Mouse (Mus musculus) urinary bladder, postnatal 25 days (tissue): ENCODE measurements around the gene Prodh2.

Experiments
- DNase-seq: peaks from one replicate; pipeline ENCODE4 v3.0.0; 2022; ENCODE audit warnings: low spot score

Gene Prodh2

GRCm38 (mm10) chr7:30549880-30550279 lies 56.5 kb downstream of the Prodh2 start:
- no peak for DNase-seq

DNA sequence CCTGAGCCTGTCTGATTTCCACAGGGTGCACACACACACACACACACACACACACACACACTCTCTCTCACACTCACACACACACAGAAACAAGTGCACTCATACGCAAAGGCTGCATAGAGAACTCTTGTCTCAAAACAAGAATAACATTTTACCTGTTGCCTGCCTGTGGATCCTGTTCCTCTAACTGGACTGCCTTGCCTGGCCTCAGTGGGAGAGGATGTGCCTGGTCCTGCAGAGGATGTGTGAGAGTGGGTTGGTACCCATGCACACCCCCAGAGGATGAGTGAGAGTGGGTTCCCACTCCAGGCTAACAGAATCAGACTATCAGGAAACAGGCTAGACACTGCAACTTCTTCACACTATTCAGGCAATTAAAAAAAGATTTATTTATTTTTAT lies 57.2 kb downstream of the Prodh2 start:
- no peak for DNase-seq

GRCm38 (mm10) chr7:30551445-30552101 lies 58.2 kb downstream of the Prodh2 start:
- DNase-seq = no peak

DNA sequence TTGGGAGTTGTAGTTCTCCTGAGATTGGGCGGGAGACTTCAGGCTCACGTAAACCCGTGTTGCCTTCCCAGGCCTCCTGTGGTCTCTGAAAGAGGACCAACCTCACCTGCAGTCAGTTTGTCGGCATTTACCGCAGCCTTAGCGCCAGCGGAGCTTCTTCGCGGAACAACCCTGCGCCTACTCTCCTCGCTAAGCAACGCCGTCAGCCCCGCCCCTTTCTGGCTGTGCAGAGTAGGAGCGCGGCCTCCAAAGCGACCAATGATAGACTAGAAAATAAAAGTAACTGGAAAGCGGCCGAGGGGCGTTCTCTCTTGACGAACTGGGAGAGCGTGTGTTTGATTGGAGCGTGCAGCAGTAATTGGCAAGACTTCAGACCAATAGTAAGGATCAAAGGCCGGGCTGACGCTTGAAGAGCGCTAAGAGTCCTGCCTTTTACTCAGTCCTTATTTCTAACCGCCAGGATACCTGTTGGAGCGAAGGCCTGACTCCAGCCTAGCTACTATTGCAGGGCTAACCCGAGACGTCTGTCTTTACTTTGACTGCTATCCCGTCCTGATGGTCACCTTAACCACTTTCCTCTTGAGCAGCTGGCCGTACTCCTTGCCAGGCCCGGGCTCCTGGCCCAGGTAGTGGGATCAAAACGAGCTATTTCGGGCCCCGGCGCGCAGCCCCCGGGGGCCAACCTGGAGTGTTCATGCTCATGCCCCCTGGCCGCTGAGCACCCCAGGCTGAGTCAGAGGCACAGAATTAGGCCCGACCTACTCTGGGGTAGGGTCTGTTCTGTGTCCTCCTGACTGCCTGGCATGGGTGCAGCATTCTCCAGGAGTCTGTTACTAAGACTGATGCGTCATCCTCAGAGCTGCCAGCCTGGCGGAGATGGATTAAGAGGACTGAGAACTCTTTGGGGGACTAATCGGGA lies 58.9 kb downstream of the Prodh2 start, which contains the start of the genes Hspb6 and Proser3:
Gene Hspb6 (plus strand): TSS at position 77 of the 919 bp plus-strand sequence.
Gene Proser3 (minus strand): TSS at position 198 of the 919 bp plus-strand sequence.
- peak; percentile 91 for DNase-seq

DNA sequence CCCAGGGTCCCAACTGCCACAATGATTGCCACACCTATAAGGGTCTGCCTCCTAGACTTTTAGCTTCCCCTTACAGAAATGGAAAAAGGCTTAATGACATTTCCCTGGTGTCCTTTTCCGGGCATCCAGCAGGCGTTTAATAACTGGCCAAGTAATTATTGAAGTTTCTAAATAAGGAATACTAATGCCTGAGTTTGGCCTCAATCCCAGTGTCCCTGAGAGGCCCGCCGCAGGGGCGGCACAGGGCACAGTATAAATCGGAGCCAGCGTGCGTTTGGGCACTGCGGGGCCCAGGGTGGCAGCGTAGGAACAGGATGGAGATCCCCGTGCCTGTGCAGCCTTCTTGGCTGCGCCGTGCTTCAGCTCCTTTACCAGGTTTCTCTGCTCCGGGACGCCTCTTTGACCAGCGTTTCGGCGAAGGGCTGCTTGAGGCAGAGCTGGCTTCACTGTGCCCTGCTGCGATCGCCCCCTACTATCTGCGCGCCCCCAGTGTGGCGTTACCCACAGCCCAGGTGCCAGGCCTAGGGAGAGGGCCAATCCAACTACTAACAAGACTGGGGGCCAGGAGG lies 59.7 kb downstream of the Prodh2 start:
- no peak for DNase-seq

- no peak for DNase-seq
Observed at GRCm38 (mm10) chr7:30553810-30554584, 60.6 kb downstream of the Prodh2 start.

DNA sequence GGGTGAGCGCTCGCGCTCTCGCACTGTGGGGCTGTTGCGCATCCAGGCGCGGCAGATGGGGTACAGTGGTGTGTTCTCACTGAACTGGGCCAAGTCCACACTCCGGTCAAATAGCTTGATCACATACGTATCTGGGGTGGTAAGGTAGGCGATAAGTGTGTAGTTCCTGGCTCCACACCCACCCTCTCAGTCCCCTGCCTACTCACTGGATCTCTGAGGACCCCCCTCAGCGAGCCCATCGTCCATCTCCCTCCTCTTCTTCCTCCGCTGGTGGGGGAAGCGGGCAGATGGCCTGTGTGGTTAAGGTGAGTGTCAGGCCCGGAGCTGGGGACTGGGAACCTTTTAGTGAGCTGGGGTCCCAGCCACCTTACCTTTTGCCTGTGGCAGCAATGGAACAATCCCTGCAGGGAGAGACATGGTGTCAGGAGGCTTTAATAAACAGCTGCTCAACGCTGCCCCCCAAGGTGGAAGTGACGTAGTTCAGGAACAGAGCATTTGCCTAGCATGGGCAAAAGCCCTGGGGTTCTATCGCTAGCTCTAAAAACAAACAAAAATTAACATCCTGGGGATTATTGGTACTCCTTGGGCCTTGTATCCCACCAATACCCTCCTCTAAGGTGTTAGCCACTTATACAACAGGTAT lies 63.6 kb downstream of the Prodh2 start:
- DNase-seq = no peak

DNA sequence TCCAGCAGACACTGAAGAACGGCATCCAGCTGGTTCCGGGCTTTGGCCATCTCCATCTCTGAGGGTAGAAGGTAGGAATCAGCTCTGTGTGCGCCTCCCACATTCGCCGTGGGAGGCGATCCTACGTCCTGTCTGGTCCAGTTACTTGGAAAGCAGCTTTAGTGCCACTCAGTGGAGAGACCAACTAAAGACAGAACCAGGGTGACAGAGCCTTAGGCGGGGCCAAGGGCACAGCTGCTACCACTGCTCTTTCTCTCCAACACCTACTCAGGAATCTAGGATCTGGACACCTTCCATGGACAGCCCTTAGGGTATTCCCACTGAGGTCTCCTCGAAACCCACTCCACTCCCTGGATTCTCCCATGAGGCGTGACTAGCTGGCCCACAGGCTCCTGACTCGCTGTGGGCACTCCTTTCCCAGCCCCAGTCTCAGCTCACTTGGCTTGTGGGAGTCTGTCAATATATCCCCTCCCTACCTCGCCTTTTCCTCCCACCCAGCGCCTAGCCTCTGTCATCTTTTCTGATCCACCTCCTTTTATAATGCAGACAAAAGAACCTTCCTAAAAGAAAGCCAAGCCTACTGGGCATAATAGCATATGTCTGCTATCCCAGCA lies 64.6 kb downstream of the Prodh2 start:
- DNase-seq = no peak

GRCm38 (mm10) chr7:30558656-30559442 lies 65.4 kb downstream of the Prodh2 start:
- DNase-seq = no peak

GRCm38 (mm10) chr7:30559443-30559954 lies 66.1 kb downstream of the Prodh2 start, which contains the start of gene Lin37:
Gene Lin37 (minus strand): TSS chr7:30559838.
- DNase-seq = peak; percentile 82

DNA sequence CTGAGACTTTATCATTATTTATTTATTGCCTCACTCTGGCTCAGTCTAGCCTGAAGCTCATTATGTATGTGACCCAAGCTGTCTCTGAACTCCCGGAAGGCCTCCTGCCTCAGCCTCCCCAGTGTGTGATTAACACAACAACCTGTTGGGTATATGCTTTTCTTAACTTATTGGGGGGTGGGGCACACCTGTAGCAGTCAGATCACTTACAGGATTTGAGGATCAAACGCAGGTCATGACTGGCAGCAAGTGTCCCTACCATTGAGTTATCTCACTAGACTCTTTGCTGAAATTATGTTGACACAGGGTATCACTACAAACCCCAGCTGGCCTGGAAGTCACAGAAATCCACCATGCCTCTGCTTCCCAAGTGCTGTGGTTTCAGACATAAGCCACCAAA lies 66.9 kb downstream of the Prodh2 start:
- DNase-seq = no peak

- DNase-seq = peak; percentile 26
Observed at GRCm38 (mm10) chr7:30562526-30563116, 69.2 kb downstream of the Prodh2 start.
